Mouse (Mus musculus) heart, adult 11 months (tissue): ENCODE measurements around the gene Tceanc2.
A peak's percentile ranks its signal among the peaks of the same experiment; 100 is the strongest.

Experiments
- DNase-seq: peaks from one replicate; pipeline ENCODE4 v3.0.0; 2022

Gene Tceanc2

GRCm38 (mm10) chr4:107178182-107178829 lies 610 bp downstream of the Tceanc2 start, which contains the start of gene Tmem59:
Tmem59 (plus strand) TSS chr4:107178399.
- DNase-seq: peak; percentile 100

- peak; percentile 74 for DNase-seq
These were observed 1.4 kb downstream of the Tceanc2 start for GRCm38 (mm10) chr4:107177506-107177905.

DNA sequence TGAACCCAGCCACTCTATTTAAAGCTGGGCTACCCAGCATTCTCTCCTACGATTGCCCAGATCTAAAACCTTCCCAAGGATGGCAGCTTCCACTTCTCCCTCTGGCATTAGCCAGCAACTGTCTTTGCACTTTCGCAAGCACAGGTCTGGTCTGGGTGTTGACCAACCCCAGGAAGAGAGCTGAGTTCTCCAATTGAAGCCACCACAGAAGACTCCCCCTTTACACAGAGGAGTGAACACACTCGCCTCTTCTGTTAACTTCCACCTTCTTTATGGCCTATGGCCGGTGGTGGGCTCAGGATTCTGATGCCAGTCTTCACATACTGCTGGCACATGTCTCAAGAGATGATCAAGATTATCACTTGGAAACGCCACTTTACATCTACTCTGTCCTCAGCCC lies 11.1 kb downstream of the Tceanc2 start:
- peak; percentile 53 for DNase-seq

- no peak for DNase-seq
These were observed 12.2 kb downstream of the Tceanc2 start for GRCm38 (mm10) chr4:107166700-107167099.

DNA sequence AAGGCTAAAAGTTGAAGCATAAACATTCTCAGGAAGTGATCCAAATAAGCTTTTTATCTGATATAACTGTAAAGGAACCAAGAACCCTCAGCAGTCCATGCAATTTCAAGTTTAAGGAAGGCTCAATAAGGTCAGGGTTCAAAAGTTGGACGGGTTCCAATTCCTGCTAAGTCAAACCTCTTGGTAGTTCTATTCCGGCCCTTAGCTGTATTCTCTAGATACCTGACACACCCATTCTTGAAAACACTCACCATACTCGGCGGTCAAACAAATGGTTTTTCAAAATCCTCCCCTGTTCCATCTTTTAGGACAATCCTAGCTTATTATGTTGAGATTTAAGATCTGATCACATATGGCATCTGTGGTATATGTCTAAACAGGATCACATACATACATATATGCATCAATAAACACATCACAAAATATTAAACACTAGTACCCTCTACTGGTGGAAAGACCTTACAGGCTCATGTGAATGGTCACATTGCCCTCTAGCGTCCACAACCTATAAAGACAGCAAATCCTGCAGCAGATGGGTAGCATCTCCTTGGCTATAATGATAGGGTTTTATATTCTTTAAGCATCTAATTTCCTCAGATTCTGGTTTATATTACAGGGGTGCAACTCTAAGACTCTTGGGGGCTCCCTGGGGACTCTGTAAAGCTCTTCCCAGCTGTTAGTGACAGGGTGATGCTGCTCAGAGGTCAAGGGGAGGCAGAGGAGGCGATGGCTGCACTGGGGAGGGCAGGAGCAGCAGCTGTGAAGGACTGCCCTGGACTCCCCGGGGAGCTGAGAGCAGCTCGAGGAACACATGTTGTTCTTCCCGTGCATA lies 14.9 kb downstream of the Tceanc2 start:
- peak; percentile 95 for DNase-seq

DNA sequence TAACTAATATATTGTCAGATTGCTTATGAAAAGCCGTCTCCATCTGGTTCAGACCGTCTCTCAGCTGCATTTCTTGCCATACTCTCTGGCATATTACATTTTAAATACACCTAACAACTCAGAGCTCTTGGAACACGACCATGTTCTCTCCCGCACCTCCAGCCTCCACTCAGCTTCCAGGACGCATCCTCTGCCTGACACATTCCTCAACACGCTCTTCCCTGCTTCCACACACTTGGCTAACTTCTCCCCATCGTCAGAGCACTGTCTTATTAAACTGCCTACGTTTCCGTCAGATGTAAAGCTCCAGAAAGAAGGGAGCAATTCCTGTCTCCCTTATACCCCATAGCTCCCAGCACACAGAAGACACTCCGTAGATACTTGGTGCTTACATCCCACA lies 15.6 kb downstream of the Tceanc2 start:
- no peak for DNase-seq

- DNase-seq: peak; percentile 82
These were observed 18.7 kb downstream of the Tceanc2 start for GRCm38 (mm10) chr4:107160181-107160580.

- peak; percentile 82 for DNase-seq
These were observed 19.6 kb downstream of the Tceanc2 start for GRCm38 (mm10) chr4:107159166-107159773.

DNA sequence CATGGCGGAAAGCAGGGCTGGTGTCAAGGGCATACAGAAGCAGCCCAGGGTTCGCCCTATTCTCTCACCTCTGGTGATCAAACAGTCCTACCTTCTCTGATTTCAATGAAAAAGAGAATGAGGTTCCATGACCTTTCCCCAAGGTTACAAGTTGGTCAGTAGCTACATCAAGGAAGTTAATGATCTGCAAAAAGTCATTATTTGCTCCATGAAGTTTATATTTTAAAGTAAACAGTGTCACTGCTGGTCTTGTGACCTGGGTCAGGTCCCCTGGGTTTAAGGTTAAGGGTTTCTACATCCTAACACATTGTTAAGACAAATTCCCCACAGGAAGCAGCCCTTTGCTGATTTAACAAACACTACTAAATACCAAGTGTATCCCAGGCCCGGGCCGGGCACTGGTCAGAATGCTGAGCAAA lies 21.9 kb downstream of the Tceanc2 start:
- DNase-seq: no peak

DNA sequence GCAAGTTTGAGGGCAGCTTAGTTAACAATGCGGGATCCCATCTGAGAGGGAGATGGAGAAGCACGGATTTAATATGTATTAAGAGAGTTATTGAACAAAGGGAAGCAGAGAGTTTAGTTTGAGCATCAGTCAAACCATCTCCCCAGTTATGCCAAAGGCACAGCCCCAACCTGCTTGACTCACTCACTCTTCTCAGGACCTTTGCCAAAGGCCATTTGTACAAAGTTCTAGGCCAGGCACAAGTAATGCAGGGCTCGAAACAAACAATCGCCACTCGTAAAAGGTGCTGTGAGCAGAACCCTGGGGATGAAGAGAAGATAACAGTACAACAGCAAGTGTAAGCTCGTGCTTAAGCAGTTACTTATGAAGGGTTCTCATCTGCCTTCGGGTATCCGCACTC lies 26.3 kb downstream of the Tceanc2 start:
- no peak for DNase-seq

- no peak for DNase-seq
These were observed 27.9 kb downstream of the Tceanc2 start for GRCm38 (mm10) chr4:107150991-107151390.

- no peak for DNase-seq
These were observed 35.4 kb downstream of the Tceanc2 start for GRCm38 (mm10) chr4:107143511-107143910.

DNA sequence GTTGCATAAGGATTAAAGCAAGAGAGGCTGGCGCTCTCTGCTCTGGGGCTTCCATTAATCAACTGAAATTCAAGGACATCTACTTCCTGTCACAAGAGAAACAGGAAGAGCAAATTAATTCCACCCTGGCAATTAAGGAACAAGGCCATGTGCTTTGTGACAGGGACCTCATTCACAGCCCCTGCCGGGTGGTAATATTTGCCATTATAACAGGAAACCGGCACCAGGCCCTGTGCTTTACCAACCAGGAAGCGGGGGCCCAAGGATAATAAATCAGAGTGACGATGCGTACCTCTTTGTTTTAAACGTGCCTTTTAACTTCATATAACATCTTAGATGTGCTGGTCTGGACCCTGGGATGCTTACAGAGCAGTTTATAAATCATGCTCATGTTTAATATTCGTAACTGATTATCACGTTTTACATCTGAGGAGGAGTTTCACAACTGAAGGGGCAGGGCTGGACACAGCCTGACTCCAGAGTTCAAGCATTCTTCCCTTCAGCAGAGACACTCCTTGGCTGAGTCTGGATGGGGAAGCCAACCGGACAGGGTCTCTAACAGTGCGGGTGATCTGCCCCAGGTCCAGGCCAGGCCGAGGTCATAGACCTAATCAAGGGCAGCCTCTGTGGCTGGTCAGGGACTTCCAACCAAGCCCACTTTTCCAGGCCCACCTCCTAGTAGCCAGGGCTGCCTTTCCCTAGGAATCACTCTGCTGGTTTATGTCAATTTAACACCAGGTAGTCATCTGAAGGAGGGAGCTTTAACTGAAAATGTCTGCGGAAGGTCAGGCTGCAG lies 38.9 kb downstream of the Tceanc2 start:
- no peak for DNase-seq

DNA sequence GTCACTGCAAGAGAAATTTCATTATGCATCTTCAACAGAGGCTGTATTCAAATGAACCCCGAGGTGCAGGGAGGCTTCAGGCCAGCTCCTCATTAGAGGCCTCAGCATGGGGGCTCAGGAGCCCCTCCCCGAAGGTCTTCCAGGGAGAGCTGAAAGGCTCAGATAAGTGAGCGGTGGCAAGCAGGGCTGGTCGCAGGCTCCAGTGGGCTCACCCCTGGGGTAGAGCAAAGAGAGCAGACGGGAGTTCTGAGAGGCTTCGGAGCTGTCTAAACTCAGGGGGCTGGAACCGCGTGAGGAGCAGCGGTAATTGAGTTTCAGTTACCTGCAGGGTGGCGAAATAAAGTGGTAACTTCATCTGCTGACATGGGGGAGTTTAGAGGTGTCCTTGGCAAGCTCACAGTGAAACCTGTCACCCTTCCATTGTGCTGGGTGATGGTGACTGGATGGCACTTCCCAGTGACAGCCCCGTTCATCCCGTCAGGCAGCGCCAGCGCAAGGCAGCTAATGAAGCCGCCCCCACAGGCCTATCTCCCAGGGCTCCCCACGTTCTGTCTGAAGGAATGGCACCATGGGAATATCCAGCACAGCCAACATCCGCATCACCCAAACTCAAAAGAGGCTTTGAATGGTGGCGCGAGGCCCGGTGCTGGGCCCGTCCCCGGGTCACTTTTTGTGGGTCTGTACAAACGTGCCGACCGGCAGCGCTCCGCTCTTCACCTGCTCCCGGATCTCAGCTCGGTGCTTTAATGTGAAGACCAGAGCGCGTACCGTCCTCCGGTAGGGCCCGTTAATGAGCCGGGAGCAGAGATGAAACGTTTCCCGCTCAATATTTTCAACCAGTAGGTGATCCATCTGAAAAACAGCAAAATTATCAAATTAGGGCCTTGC lies 39.7 kb downstream of the Tceanc2 start:
- DNase-seq: no peak

GRCm38 (mm10) chr4:107136531-107136930 lies 42.4 kb downstream of the Tceanc2 start:
- no peak for DNase-seq

- DNase-seq: no peak
These were observed 43.3 kb downstream of the Tceanc2 start for GRCm38 (mm10) chr4:107135663-107136062.

GRCm38 (mm10) chr4:107134891-107135290 lies 44.0 kb downstream of the Tceanc2 start:
- no peak for DNase-seq

- DNase-seq: peak; percentile 94
These were observed 48.4 kb downstream of the Tceanc2 start for GRCm38 (mm10) chr4:107130534-107130933.

DNA sequence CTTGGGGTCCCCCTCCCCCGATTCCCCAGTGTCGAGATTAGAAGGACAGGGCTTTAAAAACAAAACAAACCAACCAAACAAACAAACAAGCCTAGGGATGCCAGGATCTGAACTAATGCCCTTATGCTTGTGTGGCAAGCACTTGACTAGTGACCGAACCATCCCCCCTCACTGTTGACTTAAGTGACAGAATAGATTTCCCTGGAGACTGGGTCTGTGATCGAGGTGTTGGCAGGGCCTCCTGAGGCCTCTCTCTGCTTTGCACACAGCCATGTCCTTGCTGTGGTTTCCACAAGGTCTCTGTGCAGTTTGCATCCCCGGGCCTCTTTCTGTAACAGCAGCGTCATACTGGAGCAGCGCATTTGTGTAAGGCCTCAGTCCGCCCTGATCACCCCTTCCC lies 49.5 kb downstream of the Tceanc2 start:
- no peak for DNase-seq

DNA sequence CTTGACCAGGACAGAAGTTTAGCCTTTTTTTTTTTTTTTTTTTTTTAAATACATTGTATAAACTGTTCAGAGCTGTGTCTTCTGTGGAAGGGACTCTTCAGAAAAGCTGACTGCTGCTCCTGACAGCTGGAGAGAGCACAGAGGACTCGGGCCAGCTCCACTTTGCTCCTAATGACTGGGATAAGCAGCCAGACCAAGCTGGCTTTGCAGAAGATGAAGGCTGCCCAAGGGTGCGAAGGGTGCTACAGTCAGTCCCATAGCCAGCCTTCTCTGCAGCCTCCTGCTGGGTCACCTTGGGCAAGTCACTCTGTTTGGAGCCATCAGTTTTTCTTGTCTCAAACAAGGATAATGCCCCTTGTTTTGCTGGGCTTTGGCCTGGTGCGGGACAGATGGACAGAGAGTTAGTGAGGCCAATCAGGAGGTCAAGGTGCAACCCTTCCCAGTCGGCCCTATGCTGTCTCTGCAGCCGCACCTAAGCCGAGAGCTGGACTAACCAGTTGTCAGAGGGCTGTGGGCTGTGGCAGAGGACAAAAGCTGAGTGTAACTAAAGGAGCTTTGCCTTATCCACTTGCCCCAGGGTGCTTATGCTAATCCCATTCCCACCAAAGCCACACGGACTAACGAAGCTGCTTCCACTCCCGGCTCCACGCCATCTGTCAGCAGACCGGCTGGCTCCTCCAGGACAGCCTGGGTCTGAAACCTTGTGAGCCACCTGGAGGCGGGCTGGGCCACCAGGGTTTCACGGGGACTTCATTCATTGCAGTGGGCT lies 50.8 kb downstream of the Tceanc2 start:
- no peak for DNase-seq

DNA sequence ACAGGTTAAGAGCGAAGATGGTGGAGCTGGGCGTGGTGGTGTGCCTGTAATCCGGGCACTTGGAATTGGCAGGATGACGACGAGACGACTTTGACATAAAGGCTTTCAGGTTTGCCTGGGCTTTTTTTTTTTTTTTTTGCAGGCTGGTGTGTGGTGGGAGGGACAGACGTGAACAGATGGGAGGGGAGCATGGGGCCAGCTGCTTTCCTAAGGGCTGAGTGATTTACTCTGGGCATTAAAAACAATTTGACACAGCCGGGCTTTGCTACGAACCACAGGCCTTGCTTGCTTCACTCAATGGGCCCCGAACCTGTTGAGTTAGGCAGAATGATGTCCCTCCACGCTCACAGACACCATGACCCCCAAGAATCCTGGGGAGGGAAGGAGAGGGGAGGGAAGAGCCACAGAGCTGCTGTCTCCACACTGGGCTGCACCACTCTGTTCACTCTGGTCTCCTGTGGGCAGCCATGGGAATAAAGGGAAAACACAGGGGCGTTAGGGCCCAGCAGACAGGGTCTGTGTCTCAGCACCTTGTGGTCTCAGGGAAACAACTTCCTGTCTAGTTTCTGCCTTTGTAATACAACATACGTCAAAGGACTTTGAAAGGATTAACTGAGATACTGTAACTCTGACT lies 51.9 kb downstream of the Tceanc2 start:
- DNase-seq: no peak
